Mouse (Mus musculus): ENCODE data around the gene Ranbp10.
A peak's percentile ranks its signal among the peaks of the same experiment; 100 is the strongest.

The Ranbp10 gene

DNA sequence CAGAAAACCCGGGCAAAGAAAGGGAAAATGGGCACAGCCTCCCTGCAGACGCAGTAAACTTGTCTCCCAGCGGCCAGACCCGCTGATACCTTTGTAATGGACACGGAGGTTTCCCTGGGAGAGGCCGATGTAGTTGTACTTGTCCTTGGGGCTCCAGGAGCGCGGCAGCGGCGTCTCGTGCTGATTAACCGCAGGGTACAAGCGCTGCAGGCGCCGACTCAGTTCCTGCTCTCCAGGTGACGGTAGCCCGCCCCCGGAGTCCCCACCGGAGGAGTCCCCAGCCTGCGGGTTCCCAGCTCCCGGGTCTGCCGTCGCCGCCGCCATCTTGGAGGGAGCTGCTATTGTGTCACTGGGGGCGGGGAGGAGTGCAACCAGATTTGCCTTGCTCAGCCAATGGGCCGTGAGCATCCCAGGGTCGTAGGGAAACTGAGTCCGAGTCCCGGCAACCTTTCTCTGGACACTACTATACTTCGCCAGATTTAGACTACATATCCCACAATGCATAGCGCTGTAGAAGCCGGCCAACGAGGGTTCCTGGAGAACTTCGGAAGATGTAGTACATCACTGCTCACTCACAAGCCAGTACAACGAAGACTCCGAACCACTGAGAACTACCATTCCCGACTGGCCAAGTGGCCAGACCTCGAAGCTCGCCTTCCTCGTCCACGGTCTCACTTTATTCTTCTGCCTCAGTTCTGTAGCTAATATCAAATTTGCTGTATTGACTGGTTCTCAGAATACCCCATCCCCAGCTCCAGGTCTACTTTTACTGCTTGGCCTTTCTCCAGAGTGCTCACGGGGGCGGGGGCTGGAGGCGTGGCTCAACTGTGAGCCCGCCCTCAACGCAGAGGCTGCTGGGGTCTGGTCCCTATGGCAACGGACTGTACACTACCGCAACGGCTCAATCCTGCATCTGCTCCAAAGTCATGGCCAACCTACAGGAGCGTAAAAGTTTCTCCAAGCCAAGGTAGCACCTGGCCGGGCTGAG is at the start of gene Ranbp10, which contains the start of gene Tsnaxip1:
Ranbp10 (minus strand) TSS at position 490 of the 988 bp plus-strand sequence.
Tsnaxip1 (plus strand) TSS at position 871 of the 988 bp plus-strand sequence.
- DNase-seq (ENCODE audit: low spot score), result peak; percentile 97

DNA sequence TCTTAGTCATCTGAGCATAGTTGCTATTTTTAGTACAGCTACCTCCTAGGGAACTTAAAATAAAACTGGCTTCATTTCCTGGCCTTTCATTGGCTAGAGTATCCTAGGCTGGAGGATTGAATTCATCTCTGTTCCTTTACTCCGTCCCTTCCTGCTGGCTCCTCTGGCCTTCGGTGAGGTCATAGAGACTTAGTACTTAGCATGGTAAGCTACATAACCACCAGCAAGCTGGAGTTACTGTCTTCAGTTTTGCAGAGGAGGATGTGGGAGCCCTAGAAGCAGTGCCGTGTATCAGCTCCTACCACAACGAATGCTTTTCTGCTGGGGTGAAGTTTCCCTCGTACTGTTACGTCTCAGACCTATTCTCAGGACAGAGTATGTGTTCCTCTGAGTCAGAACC is 47.2 kb upstream of the Ranbp10 start:
- no peak for DNase-seq (ENCODE audit: low spot score)

DNA sequence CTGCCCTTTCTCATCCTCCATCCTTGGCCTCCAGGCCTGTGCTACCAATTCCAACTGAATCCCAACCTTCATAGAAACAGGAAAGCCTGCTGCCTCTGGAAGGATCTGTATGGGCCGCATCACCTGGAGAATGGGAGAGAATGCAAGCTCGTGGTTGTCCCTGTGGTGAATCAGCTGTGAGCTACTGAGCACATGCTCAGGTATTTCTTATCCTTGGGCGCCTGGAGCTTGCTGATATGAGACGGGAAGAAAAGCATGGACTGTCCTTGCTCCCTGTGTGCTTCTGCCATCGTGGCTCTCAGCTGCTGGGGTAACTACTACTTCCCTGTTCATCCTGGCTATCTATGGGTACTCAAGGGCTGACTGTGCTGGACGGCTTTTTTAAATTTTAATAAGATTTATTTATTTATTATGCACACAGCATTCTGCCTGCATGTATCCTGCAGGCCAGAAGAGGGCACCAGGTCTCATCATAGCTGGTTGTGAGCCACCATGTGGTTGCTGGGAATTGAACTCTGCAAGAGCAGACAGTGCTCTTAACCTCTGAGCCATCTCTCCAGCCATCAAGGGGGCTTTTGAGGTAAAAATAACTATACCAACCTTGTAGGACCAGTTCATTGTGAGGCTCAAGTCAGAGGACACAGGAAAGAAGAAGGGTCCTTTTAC is 39.3 kb upstream of the Ranbp10 start:
- no peak for DNase-seq (ENCODE audit: low spot score)

- DNase-seq (ENCODE audit: low spot score), result no peak
Measured at GRCm38 (mm10) chr8:105861951-105862350, 34.8 kb upstream of the Ranbp10 start.

DNA sequence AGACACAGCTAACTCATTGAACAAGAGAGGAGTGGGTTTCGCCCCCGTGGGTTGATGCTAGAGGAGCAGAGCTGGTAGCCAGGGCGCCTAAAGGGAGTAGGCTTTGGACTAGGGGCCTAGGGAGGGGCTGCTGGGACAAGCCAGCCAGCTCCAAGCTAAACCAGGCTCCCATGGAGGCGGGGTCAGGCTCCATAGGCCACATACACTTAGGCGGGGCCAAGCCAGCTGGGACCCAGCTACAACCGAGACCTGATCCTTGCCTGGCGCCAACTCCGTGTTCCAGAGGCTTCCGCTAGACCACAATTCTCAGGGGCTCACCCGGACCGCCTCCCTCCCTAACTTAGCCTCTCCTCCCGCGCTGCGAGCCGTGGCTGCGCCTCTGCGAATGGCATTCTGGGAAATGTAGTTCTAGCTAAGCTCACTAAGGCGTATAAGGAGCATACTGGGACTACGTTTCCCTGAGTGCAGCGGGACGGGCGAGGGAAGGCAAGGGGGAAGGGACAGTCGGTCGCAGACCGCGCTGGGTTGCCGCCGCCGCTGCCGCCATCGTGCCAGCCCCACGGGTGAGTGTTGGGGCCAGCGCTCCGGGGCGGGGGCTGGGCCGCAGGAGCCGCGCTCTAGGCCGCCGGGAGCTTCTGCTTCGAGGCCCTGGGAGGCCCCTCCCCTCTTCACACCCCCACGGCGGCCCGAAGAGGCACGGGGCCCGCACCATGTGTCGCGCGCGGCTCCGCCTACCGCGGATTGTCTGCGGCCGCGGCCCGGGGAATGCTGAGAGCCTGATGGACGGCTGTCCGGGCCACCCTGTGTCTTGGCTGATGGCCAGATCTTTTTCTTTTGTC is 33.2 kb upstream of the Ranbp10 start, which contains the start of gene Nutf2:
Nutf2 (plus strand) TSS at position 438 of the 839 bp plus-strand sequence.
- peak; percentile 99 for DNase-seq (ENCODE audit: low spot score)

- DNase-seq (ENCODE audit: low spot score), result no peak
Measured at GRCm38 (mm10) chr8:105859314-105859713, 32.2 kb upstream of the Ranbp10 start.

GRCm38 (mm10) chr8:105858495-105858894 is 31.3 kb upstream of the Ranbp10 start:
- DNase-seq (ENCODE audit: low spot score), result no peak

GRCm38 (mm10) chr8:105856168-105856835 is 29.2 kb upstream of the Ranbp10 start:
- DNase-seq (ENCODE audit: low spot score), result no peak

DNA sequence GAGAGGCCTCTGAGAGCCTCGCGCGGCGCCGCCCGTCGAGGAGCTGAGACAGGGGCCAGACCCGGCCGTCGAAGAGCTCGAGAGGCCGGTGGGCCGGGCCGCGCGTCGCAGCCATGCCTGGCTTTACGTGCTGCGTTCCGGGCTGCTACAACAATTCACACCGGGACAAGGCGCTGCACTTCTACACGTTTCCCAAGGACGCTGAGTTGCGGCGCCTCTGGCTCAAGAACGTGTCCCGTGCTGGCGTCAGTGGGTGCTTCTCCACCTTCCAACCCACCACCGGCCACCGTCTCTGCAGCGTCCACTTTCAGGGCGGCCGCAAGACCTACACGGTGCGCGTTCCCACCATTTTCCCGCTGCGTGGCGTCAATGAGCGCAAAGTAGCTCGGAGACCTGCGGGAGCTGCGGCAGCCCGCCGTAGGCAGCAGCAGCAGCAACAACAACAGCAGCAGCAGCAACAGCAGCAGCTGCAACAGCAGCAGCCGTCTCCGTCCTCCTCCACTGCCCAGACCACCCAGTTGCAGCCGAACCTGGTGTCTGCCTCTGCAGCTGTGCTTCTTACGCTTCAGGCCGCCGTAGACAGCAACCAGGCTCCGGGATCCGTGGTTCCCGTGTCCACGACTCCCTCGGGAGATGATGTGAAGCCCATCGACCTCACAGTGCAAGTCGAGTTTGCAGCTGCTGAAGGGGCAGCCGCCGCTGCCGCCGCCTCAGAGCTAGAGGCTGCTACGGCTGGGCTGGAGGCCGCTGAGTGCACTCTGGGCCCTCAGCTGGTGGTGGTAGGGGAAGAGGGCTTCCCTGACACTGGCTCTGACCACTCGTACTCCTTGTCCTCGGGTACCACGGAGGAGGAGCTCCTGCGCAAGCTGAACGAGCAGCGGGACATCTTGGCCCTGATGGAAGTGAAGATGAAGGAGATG is 28.4 kb upstream of the Ranbp10 start:
- peak; percentile 32 for DNase-seq (ENCODE audit: low spot score)

DNA sequence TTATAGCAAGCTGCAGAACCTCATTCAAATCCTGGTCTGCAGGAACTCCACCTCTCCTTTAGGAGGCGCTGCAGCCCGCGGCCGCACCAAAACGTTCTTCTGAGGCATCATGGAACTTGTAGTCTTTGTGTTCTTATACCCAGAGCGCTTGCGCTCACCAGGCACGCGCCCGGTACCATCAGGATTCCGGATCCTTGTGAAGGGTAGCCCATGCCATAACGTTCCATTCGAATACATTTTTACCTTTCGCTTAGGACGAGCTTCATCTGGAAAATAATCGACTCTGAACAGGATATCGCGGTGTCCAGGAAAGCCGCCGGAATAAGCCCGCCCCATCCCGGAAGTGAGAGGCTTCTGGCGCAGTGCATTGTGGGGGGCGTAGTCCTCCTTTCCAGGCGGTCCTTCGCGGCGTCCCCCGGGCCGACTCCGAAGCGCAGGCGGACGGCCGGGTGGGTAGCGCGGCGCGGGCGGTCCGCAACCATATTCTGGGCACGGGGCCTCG is 27.6 kb upstream of the Ranbp10 start, which contains the start of gene Thap11:
Thap11 (plus strand) TSS at position 418 of the 502 bp plus-strand sequence.
- peak; percentile 83 for DNase-seq (ENCODE audit: low spot score)

GRCm38 (mm10) chr8:105854303-105854702 is 27.2 kb upstream of the Ranbp10 start:
- no peak for DNase-seq (ENCODE audit: low spot score)

DNA sequence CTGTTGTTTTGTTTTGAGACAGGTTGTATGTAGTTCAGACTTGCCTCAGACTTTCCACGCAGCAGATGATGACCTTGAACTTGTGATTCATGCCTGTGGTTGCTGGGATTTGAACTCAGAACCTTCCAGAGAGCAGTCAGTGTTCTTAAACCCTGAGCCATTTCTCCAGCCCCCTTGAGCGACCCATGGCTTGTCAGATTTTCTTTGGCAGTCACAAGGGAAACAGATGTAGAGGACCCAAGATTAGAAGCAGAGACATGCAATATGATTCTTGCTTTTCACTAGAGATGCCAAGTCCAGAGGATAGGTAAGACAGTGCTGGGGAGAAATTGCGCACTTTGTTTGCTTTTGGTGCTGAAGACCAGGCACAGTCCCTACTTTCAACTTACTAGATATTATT is 26.0 kb upstream of the Ranbp10 start, which contains the start of gene Cenpt:
Cenpt (minus strand) TSS at position 101 of the 400 bp plus-strand sequence.
- DNase-seq (ENCODE audit: low spot score), result no peak

DNA sequence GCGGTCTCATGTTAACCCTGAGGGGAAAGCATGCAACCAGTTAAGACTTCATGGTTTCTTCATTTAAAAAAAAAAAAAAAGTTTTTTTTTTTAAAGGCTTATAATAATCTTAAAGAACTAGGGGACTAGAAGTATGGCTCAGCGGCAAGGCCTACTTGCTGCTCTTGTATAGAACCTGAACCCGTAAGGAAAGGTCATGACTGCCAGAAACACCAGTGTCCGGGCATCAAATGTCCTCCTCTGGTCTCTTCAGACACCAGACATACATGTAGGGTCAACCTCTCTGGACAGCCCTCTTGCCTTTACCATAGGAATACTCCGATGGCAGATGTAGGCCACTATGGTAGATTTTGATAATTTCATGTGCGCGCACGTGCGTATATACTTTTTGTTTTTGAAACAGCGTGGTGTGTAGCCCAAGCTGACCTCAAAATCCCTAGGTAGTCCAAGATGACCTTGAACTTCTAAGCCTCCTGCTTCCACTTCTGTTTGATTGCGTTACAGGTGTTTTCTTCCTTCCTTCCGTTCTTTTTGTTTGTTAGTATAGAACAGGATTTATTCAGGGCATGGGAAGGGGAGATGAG is 25.1 kb upstream of the Ranbp10 start:
- DNase-seq (ENCODE audit: low spot score), result no peak

GRCm38 (mm10) chr8:105851651-105852143 is 24.5 kb upstream of the Ranbp10 start:
- peak; percentile 82 for DNase-seq (ENCODE audit: low spot score)

GRCm38 (mm10) chr8:105850611-105851010 is 23.5 kb upstream of the Ranbp10 start:
- DNase-seq (ENCODE audit: low spot score), result no peak

DNA sequence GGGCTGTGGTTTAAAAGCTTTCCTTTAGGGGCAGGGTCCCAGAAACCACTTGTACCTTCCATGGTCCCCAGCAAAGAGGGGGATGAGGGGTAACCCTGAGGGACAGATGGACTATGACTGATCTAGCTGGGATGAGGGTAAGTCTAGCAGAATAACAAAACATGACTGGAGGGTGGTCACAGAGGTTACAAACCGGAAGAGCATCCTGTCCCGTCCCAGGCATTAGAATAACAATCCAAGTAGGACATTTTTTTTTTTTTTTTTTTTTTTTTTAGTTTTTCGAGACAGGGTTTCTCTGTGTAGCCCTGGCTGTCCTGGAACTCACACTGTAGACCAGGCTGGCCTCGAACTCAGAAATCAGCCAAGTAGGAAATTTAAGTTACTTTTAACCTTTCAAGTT is 22.9 kb upstream of the Ranbp10 start:
- no peak for DNase-seq (ENCODE audit: low spot score)

DNA sequence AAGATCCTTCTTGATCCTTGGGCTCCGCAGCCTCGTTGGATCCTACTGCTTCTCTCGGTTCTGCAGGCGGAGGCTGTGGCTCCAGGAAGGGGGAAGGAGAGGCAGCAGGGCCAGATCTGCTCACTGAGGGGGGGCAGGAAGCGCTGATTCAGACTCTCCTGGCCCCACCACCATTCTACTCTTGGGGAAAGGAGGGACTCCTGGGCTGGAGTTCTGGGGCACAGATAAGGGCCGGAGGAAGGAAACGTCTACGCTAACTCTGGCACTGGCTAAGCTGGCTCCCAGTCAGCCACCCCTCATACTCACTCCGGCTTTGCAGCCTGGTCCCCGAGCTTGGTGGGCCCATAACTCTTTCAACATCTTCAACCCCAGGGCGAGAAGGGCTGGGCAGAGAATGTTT is 19.5 kb upstream of the Ranbp10 start:
- DNase-seq (ENCODE audit: low spot score), result no peak

DNA sequence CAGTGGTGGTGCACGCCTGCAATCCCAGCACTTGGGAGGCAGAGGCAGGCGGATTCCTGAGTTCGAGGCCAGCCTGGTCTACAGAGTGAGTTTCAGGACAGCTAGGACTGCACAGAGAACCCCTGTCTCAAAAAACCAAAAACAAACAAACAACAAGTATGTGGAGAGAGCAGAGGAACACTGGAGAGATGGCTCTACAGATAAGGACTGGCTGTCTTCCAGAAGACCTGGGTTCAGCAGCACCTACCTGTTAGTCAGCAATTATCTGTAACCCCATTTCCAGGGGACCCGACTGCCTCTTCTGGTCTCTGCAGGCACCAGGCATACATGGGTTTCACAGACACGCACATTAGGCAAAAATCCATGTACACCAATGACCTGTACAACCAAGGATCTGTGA is 12.1 kb upstream of the Ranbp10 start:
- DNase-seq (ENCODE audit: low spot score), result no peak

DNA sequence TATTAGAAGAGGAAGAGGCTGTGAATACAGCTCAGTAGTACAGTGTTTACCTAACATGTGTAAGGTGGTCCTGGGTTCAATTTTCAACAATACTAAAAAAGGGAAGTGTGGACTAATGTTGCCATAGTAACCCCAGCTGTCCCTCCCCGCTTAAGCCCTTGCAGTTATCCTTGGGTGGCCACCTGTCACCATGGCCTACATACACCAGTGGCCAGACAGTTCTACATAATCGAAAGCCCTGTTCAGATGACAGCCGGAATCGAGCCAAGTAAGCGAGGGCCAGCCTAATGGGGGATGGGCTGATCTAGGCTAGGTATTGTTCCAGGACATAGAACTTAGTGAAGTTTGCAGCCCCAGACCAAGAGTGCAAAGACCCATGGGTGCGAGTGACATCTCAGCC is 9.8 kb upstream of the Ranbp10 start:
- no peak for DNase-seq (ENCODE audit: low spot score)

All from ovary, adult 18-20 months (tissue).